18 mouse cellular contexts compared by ENCODE assay signal in genomic region chr1:26053415-26053814, GRCm38 (mm10).
DNase-seq lines count a peak whose midpoint lies in the region; ATAC-seq lines count a peak whose summit lies in the region.
"Had no signal": no experiment of that assay in that cellular context is flagged by ENCODE, and none has a peak within 500 bp of the region (broad histone marks: within the 10 kb centered on the region; RNA-seq: fewer than 3 reads in every experiment).

No protein-coding gene starts in this region.

- DNase-seq in frontal cortex, postnatal 10 days (ENCODE audit: low spot score in 2 of 2): no peak
- DNase-seq in MN1 (ENCODE audit: low spot score): peak; percentile 65
- peak; percentile 5 to 16 for DNase-seq in cerebellum, adult 18-20 months
- peak; percentile 10 to 25 for DNase-seq in cerebellum, postnatal 25 days
- DNase-seq in right cerebral cortex, postnatal 25 days: no peak
- no peak for DNase-seq in lung, postnatal 14 days
- no peak for DNase-seq in ovary, postnatal 36 days (ENCODE audit: low spot score)
- DNase-seq: adrenal gland, adult 2 months; adrenal gland, postnatal 25 days; gastrocnemius, postnatal 14 days; heart, postnatal 36 days; kidney, adult 11 months; kidney, adult 9 months had no signal

- peak; percentile 70 for ATAC-seq in frontal cortex, adult (ENCODE audit: low TSS enrichment)
- ATAC-seq: activated CD4-positive, CD25-positive, alpha-beta regulatory T cell, adult 4 months; forebrain, embryonic 15.5 days; hindbrain, postnatal 0 days; Patski had no signal

Comparison
In these comparisons a context has a peak if more than half of its experiments do, and no peak if none do; other contexts are left out.
1. DNase-seq: peak in MN1 (single experiment), cerebellum, adult 18-20 months (2 of 2) and cerebellum, postnatal 25 days (2 of 2); none in frontal cortex, postnatal 10 days (0 of 2), right cerebral cortex, postnatal 25 days (single experiment), lung, postnatal 14 days (single experiment) and ovary, postnatal 36 days (single experiment).